Mouse (Mus musculus) stomach, postnatal 0 days (tissue): ENCODE results near the gene Arhgap1. TPM values are rescaled to one million over a fixed set of nuclear protein-coding genes. Genes with fewer than 3 reads are reported as not detected.
A peak's percentile ranks its signal among the peaks of the same experiment; 100 is the strongest.

Experiments
- ATAC-seq: fragments of 200-750 bp; cut with Nextera tagmentation; 2 replicates; pipeline ENCODE4 v1.8.0; 2017; ENCODE audit not compliant: low FRiP score, low TSS enrichment
- DNase-seq: peaks from one replicate; pipeline ENCODE4 v3.0.0-alpha.2; 2016; ENCODE audit warnings: low spot score
- H3K27ac ChIP-seq: fragments of 300-500 bp; sonication (generic); replicated peaks from 2 replicates; pipeline ENCODE4 v1.5.1; 2014; ENCODE audit warnings: mild to moderate bottlenecking, control low read depth
- H3K27me3 ChIP-seq: fragments of 300-500 bp; sonication (generic); 2 replicates; pipeline ENCODE4 v1.6.1; 2014; ENCODE audit warnings: low read length; ENCODE audit not compliant: control insufficient read depth, insufficient read depth
- H3K36me3 ChIP-seq: fragments of 300-500 bp; sonication (generic); 2 replicates; pipeline ENCODE4 v1.6.1; 2014; ENCODE audit warnings: low read length, mixed read lengths; ENCODE audit not compliant: control insufficient read depth, insufficient read depth
- H3K4me1 ChIP-seq: fragments of 300-500 bp; sonication (generic); replicated peaks from 2 replicates; pipeline ENCODE4 v1.6.1; 2014; ENCODE audit warnings: antibody characterized with exemption; ENCODE audit not compliant: control insufficient read depth, insufficient read depth
- H3K4me2 ChIP-seq: fragments of 300-500 bp; sonication (generic); replicated peaks from 2 replicates; pipeline ENCODE4 v1.6.1; 2014; ENCODE audit warnings: low read depth, mild to moderate bottlenecking, control low read depth, moderate library complexity
- H3K4me3 ChIP-seq: fragments of 300-500 bp; sonication (generic); 2 replicates; pipeline ENCODE4 v1.5.1; 2014; ENCODE audit warnings: low read depth, low read length, control low read depth
- H3K9ac ChIP-seq: fragments of 300-500 bp; sonication (generic); 2 replicates; pipeline ENCODE4 v1.6.1; 2014; ENCODE audit warnings: mild to moderate bottlenecking, low read length, control low read depth, mixed read lengths
- H3K9me3 ChIP-seq: fragments of 300-500 bp; sonication (generic); 2 replicates; pipeline ENCODE4 v1.6.1; 2016; ENCODE audit warnings: low read length; ENCODE audit not compliant: control insufficient read depth
- CTCF ChIP-seq: IDR thresholded peaks from 2 replicates; pipeline ENCODE4 v1.5.1; 2016; ENCODE audit warnings: antibody characterized with exemption, low read depth, mild to moderate bottlenecking, moderate library complexity
- EP300 ChIP-seq: optimal IDR thresholded peaks from 2 replicates; pipeline ENCODE3; 2016; ENCODE audit warnings: antibody characterized with exemption
- WGBS: fragments of 180-500 bp; shearing (Covaris S2); extraction: QIAGEN DNeasy Blood & Tissue Kit; methylation state at CpG from one replicate; pipeline ENCODE4 v1.1.7; 2014; 5-methylcytosine and 5-hydroxymethylcytosine counted together
- polyA plus RNA-seq: library from polyadenylated mRNA; unstranded; fragments of >200 nt; fragmentation: Nextera tagmentation; extraction: Ambion mirVana; gene quantifications from 2 replicates; pipeline ENCODE4 v1.2.1, GENCODE M21; 2015

Arhgap1 gene
- polyA plus RNA-seq, 1 experiment from 2014 or later: 98.9 TPM

DNA sequence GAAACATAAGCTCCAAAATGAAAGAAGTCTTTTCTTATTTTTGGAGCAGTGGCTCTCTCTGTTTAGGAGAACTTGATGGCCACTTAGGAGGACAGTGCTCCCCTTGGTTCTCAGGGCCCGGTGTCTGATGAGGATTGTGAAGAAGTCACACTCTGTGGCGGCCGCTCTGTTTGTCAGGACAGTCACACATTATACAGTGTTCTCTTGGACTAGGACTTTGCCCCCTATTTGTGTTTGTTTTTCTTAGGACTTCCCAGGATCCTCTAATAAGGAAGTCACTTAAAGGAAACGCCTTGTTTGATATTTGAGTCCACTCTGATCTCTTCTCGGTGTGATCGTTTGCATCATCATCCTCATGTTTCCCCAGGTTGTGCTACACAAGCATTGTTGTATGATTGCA, 68.6 kb downstream of the Arhgap1 start:
- Histone ChIP-seq H3K9ac (no peak overlapping the region), H3K27me3 (no peaks in the 10 kb centered on the region), H3K4me2 (no peak overlapping the region), H3K4me3 (no peak overlapping the region), H3K27ac (no peak overlapping the region), H3K4me1 (no peaks in the 10 kb centered on the region), H3K36me3 (peaks cover 7% of the 10 kb centered on the region; the same call in 1 of the 2 replicates), H3K9me3 (no peaks in the 10 kb centered on the region)
- 70% methylated on average over 6 of the region's 6 CpGs for WGBS
- DNase-seq (no peak), ATAC-seq (peak; percentile 89)
- TF ChIP-seq CTCF: no peak
- TF ChIP-seq EP300: no peak

Other genes starting within 250 kb of the Arhgap1 start
- gene 1110051M20Rik, start 205.2 kb upstream of the Arhgap1 start, polyA plus RNA-seq: 19.1 and 20.3 TPM in 2 replicates
- gene Lrp4, start 192.3 kb upstream of the Arhgap1 start, polyA plus RNA-seq: 3.0 and 3.4 TPM in 2 replicates
- gene Ckap5, start 123.1 kb upstream of the Arhgap1 start, polyA plus RNA-seq: 19.4 and 30.8 TPM in 2 replicates
- 3.3 and 4.7 TPM in 2 replicates for gene F2, start 13.4 kb upstream of the Arhgap1 start, polyA plus RNA-seq
- gene Zfp408, start 69 bp upstream of the Arhgap1 start, polyA plus RNA-seq: 3.7 and 4.2 TPM in 2 replicates
- 23.2 and 24.2 TPM in 2 replicates for gene Atg13, start 60.7 kb downstream of the Arhgap1 start, polyA plus RNA-seq
- 10.5 and 12.3 TPM in 2 replicates for gene Harbi1, start 61.0 kb downstream of the Arhgap1 start, polyA plus RNA-seq
- 5.7 and 6.3 TPM in 2 replicates for gene Ambra1, start 80.3 kb downstream of the Arhgap1 start, polyA plus RNA-seq